Mouse (Mus musculus) MEL (cell line): ENCODE measurements around the gene Aplp2. TPM values are rescaled to one million over a fixed set of nuclear protein-coding genes. Genes with fewer than 3 reads are reported as not detected.

Source experiments
- polyA plus RNA-seq, 2 experiments: library from polyadenylated mRNA; stranded (reverse) in 1 of 2; unstranded in 1 of 2; fragments of >175 nt in 1 of 2; fragments of >200 nt in 1 of 2; gene quantifications; 2 replicates each; pipeline versions ENCODE4 v1.2.1 to v1.2.4; 2012; ENCODE audit warnings: low replicate concordance in 2 of 2, low read depth in 1 of 2; ENCODE audit not compliant: insufficient read length in 2 of 2, insufficient read depth in 1 of 2, missing spikeins in 1 of 2
- total RNA-seq: library from RNA; depleted of rRNA; stranded (reverse); fragments of 300-350 nt; gene quantifications from 2 replicates; pipeline ENCODE4 v1.2.3, GENCODE M21; 2012; rRNA removed

Gene Aplp2
- total and polyA plus RNA-seq, 3 experiments: 37.6 to 60.6 TPM; not detected in 1

Other genes starting within 250 kb of the Aplp2 start
- gene Zbtb44, start 181.2 kb downstream of the Aplp2 start, total RNA-seq: 9.8 and 10.9 TPM in 2 replicates
- 10 to 100 TPM in 1 of 2 experiments, not detected in 1; 15.1 TPM for gene Zbtb44, start 181.2 kb downstream of the Aplp2 start, polyA plus RNA-seq
- 0.08 and 0.10 TPM in 2 replicates for gene St14, start 80.0 kb downstream of the Aplp2 start, total RNA-seq
- under 1 TPM in 1 of 2 experiments, not detected in 1; 0.19 TPM for gene St14, start 80.0 kb downstream of the Aplp2 start, polyA plus RNA-seq
- gene Prdm10, start 68.7 kb upstream of the Aplp2 start, total RNA-seq: 3.4 and 4.9 TPM in 2 replicates
- 1 to 10 TPM in 1 of 2 experiments, not detected in 1; 8.7 TPM for gene Prdm10, start 68.7 kb upstream of the Aplp2 start, polyA plus RNA-seq
- 20.3 and 21.3 TPM in 2 replicates for gene Nfrkb, start 174.4 kb upstream of the Aplp2 start, total RNA-seq
- gene Nfrkb, start 174.4 kb upstream of the Aplp2 start, polyA plus RNA-seq: 10 to 100 TPM; 33.8 to 54.1 TPM